Mouse (Mus musculus) megakaryocyte, embryonic 14.5 days (primary cell): ENCODE results near the gene Rhbg. TPM values are rescaled to one million over a fixed set of nuclear protein-coding genes. Genes with fewer than 3 reads are reported as not detected.

Source experiments
- H3K27me3 ChIP-seq: replicated peaks from 2 replicates; pipeline ENCODE3; 2012; ENCODE audit warnings: inconsistent platforms
- H3K36me3 ChIP-seq: replicated peaks from 2 replicates; pipeline ENCODE3; 2012; ENCODE audit warnings: low read length, inconsistent platforms, mixed read lengths
- H3K4me1 ChIP-seq: 2 replicates; pipeline ENCODE4 v1.6.1; 2012; ENCODE audit warnings: inconsistent platforms
- H3K4me3 ChIP-seq: replicated peaks from 2 replicates; pipeline ENCODE3; 2012; ENCODE audit warnings: moderate library complexity, mild to moderate bottlenecking, inconsistent platforms
- H3K9me3 ChIP-seq: 2 replicates; pipeline ENCODE4 v1.6.1; 2012; ENCODE audit warnings: inconsistent platforms
- FLI1 ChIP-seq: IDR thresholded peaks from 2 replicates; pipeline ENCODE4 v1.6.1; 2012; ENCODE audit warnings: low read length, inconsistent platforms, mixed read lengths
- GATA1 ChIP-seq: IDR thresholded peaks from 3 replicates; pipeline ENCODE4 v1.6.1; 2012; ENCODE audit warnings: mixed read lengths, low read length, inconsistent platforms, borderline replicate concordance
- polyA plus RNA-seq: library from polyadenylated mRNA; stranded (reverse); fragments of >175 nt; gene quantifications from 2 replicates; pipeline ENCODE4 v1.2.3, GENCODE M21; 2012; ENCODE audit warnings: low replicate concordance; ENCODE audit not compliant: insufficient read depth

Rhbg gene
- polyA plus RNA-seq, 1 experiment, result not detected

DNA sequence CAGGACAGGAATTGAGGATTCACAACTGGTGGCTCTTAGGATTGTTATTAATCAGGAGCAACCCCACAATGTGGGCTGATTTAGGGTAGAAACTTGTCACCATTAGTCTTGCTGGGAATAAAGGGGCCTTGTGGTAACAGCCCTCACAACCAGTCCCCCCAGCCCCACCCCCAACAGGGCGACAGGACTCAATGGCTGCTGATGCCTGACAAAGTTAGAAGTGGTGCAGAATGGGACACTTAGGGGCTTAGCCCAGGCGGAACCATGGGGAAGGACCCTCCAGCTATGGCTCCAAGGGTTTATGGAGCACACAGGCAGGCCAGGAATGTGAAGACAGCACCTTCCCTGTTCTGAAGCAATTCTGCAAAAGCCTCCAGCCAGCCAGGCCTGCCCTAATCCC lies 18.9 kb downstream of the Rhbg start:
- Histone ChIP-seq H3K9me3 (no peaks in the 10 kb centered on the region), H3K4me3 (no peak overlapping the region), H3K36me3 (no peaks in the 10 kb centered on the region), H3K27me3 (peaks cover 95% of the 10 kb centered on the region), H3K4me1 (peaks cover 11% of the 10 kb centered on the region)
- TF ChIP-seq FLI1 (no peak), GATA1 (no peak)

- TF ChIP-seq FLI1 (no peak), GATA1 (no peak)
- Histone ChIP-seq H3K36me3 (no peaks in the 10 kb centered on the region), H3K4me3 (no peak overlapping the region), H3K9me3 (no peaks in the 10 kb centered on the region), H3K4me1 (peaks cover 11% of the 10 kb centered on the region), H3K27me3 (peaks cover 95% of the 10 kb centered on the region)
Observed at GRCm38 (mm10) chr3:88235216-88235615, 19.3 kb downstream of the Rhbg start.

DNA sequence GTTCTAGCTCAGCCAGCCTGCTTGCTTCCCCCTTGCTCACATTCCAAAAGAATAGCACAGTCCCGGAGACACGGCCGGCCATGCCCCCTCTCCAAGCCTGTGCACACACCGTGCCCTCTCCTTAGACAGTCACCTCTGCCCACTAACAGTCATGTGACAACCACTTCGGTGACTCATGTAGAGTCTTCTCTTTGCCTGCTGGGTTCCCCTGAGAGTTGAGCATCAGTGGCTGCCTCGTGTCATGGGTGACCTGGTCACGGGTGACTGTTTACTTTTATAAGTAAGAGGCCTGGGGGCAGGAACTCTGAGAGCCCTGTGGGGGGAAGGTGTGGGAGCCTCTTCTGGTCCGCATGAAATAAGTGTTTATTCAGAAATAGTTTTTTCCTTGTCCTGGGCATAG lies 20.5 kb downstream of the Rhbg start:
- Histone ChIP-seq H3K9me3 (no peaks in the 10 kb centered on the region), H3K4me3 (no peak overlapping the region), H3K4me1 (peaks cover 11% of the 10 kb centered on the region), H3K36me3 (no peaks in the 10 kb centered on the region), H3K27me3 (peaks cover 96% of the 10 kb centered on the region)
- TF ChIP-seq FLI1, result no peak

DNA sequence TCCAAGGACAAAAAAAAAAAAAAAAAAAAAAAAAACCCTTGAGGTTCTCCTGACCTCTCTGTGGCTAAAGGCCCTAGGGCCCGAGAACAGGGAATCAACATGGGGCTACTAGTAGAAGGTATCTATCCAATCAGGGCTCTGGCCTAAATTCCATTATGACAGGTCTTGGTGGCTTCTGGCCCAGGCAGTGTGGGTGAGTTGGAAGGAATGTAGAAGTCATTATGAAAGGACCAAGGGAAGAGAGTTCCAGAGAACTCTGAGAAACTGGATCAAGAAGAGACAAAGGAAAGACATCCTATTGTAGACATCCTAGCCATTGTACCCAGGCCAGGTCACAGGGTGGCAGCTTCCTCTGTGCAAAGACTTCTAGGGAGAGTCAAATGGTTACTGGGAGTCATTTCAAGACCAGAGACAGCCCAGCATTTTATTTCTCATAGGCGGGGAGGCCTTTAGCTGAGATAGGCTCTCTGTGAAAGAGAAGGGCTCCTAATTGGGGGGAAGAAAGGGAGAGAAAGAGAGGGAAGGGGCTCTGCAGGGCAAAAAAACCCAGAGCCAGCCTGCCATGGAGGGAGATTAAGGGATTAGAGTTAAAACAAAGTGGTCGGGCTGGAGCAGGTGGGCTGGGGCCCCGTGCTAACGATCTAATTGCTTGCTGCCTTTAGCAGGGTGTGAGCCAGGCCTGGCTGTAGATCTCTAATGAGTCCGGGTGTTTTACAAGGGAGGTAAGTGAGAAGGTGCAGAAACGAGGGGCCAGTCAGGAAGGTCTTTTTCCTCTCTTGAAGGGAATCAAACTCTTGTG lies 21.5 kb downstream of the Rhbg start:
- Histone ChIP-seq H3K9me3 (no peaks in the 10 kb centered on the region), H3K27me3 (peaks cover 95% of the 10 kb centered on the region), H3K4me1 (peaks cover 11% of the 10 kb centered on the region), H3K4me3 (no peak overlapping the region), H3K36me3 (no peaks in the 10 kb centered on the region)
- TF ChIP-seq GATA1, result no peak
- no peak for TF ChIP-seq FLI1

- TF ChIP-seq GATA1 (no peak), FLI1 (no peak)
- Histone ChIP-seq H3K4me3 (no peak overlapping the region), H3K36me3 (no peaks in the 10 kb centered on the region), H3K4me1 (peaks cover 5% of the 10 kb centered on the region), H3K27me3 (peaks cover 94% of the 10 kb centered on the region), H3K9me3 (no peaks in the 10 kb centered on the region)
Observed at GRCm38 (mm10) chr3:88232301-88232702, 22.2 kb downstream of the Rhbg start.

GRCm38 (mm10) chr3:88231061-88231641 lies 23.4 kb downstream of the Rhbg start:
- no peak for TF ChIP-seq GATA1
- TF ChIP-seq FLI1, result no peak
- H3K27me3 ChIP-seq, result peaks cover 91% of the 10 kb centered on the region
- no peaks in the 10 kb centered on the region for H3K9me3 ChIP-seq

DNA sequence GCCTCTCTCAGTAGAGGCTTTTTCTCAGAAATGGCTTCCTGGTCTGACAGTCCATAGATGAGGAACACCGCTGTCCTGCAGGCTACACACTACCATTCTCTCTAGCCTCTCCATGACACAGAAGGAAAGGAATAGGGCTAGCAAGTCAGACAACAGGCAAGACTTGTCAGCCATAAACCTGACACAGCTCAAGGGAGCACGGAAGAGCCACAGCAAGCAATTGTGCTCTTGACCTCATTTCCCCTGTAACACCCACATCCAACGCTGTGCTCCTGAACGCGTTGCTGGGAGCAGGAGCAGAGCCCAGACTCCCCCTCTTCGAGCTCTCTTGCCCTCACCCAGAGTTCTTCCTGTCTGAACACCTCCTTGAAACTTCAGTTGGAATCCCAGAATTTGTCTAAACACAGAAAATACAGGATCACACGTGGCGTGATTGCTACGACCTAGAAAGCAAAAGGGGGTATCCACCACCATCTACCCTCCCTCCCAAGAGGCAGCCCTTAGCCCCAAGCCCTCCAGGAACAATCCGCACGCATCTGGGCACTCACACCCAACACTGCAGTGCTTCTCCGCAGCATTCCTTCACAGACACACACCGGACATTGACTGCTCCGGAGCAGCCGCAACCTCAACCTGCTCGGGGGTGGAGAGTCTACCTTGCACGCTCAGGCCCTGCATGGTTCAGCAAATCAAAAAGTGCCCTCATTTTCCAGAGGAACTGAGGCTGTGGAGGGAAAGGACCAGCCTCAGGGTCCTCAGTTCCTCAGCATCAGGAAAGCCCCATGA lies 24.1 kb downstream of the Rhbg start:
- no peak overlapping the region for H3K4me3 ChIP-seq
- H3K9me3 ChIP-seq, result no peaks in the 10 kb centered on the region
- H3K4me1 ChIP-seq, result peaks cover 5% of the 10 kb centered on the region
- no peaks in the 10 kb centered on the region for H3K36me3 ChIP-seq
- TF ChIP-seq GATA1, result no peak
- no peak for TF ChIP-seq FLI1
- peaks cover 91% of the 10 kb centered on the region for H3K27me3 ChIP-seq

More at GRCm38 (mm10) chr3:88231061-88231641, 23.4 kb downstream of the Rhbg start:
- Histone ChIP-seq H3K4me3 (no peak overlapping the region), H3K4me1 (peaks cover 5% of the 10 kb centered on the region), H3K36me3 (no peaks in the 10 kb centered on the region)

DNA sequence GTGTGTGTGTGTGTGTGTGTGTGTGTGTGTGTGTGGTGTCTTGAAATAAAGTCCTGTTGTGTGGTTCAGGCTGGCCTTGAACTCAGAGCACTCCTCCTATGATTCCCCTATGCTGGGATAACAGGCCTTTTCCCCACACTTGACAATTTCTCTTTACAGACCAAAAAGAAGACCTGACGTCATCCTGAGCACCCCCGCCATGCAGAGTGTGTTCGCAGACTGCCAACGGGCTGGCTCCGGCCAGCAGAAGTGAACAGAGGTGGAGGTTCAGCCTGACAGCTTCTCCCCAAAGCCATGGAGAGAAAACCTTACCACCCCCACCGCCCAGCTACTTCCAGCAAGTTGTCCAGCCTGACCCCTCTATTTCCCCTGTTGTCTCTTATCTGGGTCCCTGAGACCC lies 25.0 kb downstream of the Rhbg start:
- no peaks in the 10 kb centered on the region for H3K36me3 ChIP-seq
- peaks cover 94% of the 10 kb centered on the region for H3K27me3 ChIP-seq

DNA sequence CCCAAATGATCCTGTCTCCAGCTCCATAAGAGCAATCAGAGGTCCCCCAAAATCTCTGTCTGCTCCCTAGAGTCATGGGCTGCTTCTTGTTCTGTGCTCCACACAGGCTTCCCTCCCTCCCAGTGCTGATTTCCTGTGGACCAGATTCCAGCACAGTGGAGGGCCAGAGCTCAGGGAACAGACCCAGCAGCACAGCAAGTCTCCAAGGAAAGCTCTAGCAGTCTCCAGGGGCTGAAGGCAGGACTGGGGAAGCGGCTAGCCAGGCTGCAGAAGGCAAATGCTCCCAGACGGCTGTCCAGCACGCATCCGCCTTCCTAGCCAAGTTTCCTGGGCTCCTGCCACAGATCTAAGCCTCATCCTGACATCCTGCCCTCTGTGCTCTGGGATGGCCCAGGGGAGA lies 25.6 kb downstream of the Rhbg start:
- TF ChIP-seq FLI1 (no peak), GATA1 (no peak)
- no peaks in the 10 kb centered on the region for H3K36me3 ChIP-seq
- no peaks in the 10 kb centered on the region for H3K9me3 ChIP-seq
- H3K4me3 ChIP-seq, result no peak overlapping the region
- H3K27me3 ChIP-seq, result peaks cover 95% of the 10 kb centered on the region
- H3K4me1 ChIP-seq, result peaks cover 5% of the 10 kb centered on the region

More for the DNA sequence above, 25.0 kb downstream of the Rhbg start:
- Histone ChIP-seq H3K4me3 (no peak overlapping the region), H3K9me3 (no peaks in the 10 kb centered on the region), H3K4me1 (peaks cover 5% of the 10 kb centered on the region)
- no peak for TF ChIP-seq GATA1
- TF ChIP-seq FLI1, result no peak

DNA sequence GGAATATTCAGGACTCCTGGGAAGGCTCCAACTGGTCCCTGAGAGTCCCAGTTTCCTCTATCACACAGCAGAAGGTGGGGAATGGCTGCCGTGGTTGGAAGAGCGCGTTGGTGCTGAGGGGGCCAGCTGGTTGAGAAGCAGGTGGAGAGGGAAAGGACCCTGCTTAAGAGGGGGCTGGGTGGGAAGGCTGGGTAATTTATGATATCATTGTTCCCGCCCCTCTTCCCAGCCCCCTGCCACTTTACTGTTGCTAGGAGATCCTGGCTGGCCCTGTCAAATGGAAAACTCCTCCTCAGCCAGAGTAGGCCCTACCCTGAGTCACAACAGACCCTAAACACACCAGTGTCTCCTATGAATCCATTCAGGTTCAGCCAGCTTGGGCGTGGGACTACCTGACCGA lies 26.5 kb downstream of the Rhbg start:
- TF ChIP-seq GATA1 (no peak), FLI1 (no peak)
- H3K9me3 ChIP-seq, result no peaks in the 10 kb centered on the region
- H3K4me1 ChIP-seq, result peaks cover 5% of the 10 kb centered on the region
- no peaks in the 10 kb centered on the region for H3K36me3 ChIP-seq
- no peak overlapping the region for H3K4me3 ChIP-seq
- H3K27me3 ChIP-seq, result peaks cover 95% of the 10 kb centered on the region
